Mouse (Mus musculus) left cerebral cortex, postnatal 4 days (tissue): ENCODE data around the gene Glb1l2. TPM values are rescaled to one million over a fixed set of nuclear protein-coding genes. Genes with fewer than 3 reads are reported as not detected.

Experiments used
- DNase-seq: peaks from one replicate; pipeline ENCODE4 v3.0.0-alpha.2; 2022
- intact Hi-C: fragments of 180-260 bp; cut with DNase I; formaldehyde crosslinking; loops from one replicate; pipeline ENCODE4 v1.15.1; 2025
- total RNA-seq, 2 experiments: library from RNA; stranded (reverse); gene quantifications; 2 replicates each; pipeline ENCODE4 v1.2.3; 2021

Gene Glb1l2
- total RNA-seq, 2 experiments from 2014 or later = 1.2 to 1.9 TPM

GRCm38 (mm10) chr9:26733206-26733891, 72.9 kb downstream of the Glb1l2 start, which contains the start of gene B3gat1:
Gene B3gat1, plus strand, starts transcription at chr9:26733728.
- intact Hi-C loops = no loop called here
- DNase-seq = peak; percentile 83

GRCm38 (mm10) chr9:26728556-26728955, 77.7 kb downstream of the Glb1l2 start:
- intact Hi-C loops = no loop called here
- peak; percentile 49 for DNase-seq

- no peak for DNase-seq
- intact Hi-C loops = no loop called here
Measured at GRCm38 (mm10) chr9:26727445-26727844, 78.8 kb downstream of the Glb1l2 start.

- intact Hi-C loops = no loop called here
- DNase-seq = no peak
Measured at GRCm38 (mm10) chr9:26725709-26726108, 80.6 kb downstream of the Glb1l2 start.

GRCm38 (mm10) chr9:26721771-26722170, 84.5 kb downstream of the Glb1l2 start:
- intact Hi-C loops = no loop called here

GRCm38 (mm10) chr9:26718388-26718787, 87.9 kb downstream of the Glb1l2 start:
- intact Hi-C loops = no loop called here
- DNase-seq = no peak

More at GRCm38 (mm10) chr9:26721771-26722170, 84.5 kb downstream of the Glb1l2 start:
- DNase-seq = no peak

Other genes starting within 250 kb of the Glb1l2 start
- gene B3gat1, start 72.7 kb downstream of the Glb1l2 start, total RNA-seq = 100 to 1,000 TPM; 283 to 301 TPM
- not detected for gene Glb1l3, start 54.4 kb upstream of the Glb1l2 start, total RNA-seq
- not detected for gene Gm1110, start 116.6 kb upstream of the Glb1l2 start, total RNA-seq
- 10 to 100 TPM; 25.8 to 28.7 TPM for gene Acad8, start 193.1 kb upstream of the Glb1l2 start, total RNA-seq
- 10 to 100 TPM; 82.7 to 94.0 TPM for gene Thyn1, start 193.2 kb upstream of the Glb1l2 start, total RNA-seq
- 100 to 1,000 TPM; 116 to 117 TPM for gene Vps26b, start 223.6 kb upstream of the Glb1l2 start, total RNA-seq
- gene Ncapd3, start 223.7 kb upstream of the Glb1l2 start, total RNA-seq = 10 to 100 TPM; 17.3 to 18.3 TPM